Mouse (Mus musculus) lung, embryonic 14.5 days (tissue): ENCODE measurements around the gene Vps16. TPM values are rescaled to one million over a fixed set of nuclear protein-coding genes. Genes with fewer than 3 reads are reported as not detected.

Source experiments
- ATAC-seq: fragments of 200-750 bp; cut with Nextera tagmentation; 2 replicates; pipeline ENCODE4 v1.8.0; 2017; ENCODE audit warnings: mild to moderate bottlenecking, moderate TSS enrichment, moderate library complexity; ENCODE audit not compliant: insufficient read depth
- DNase-seq: peaks from one replicate; pipeline ENCODE4 v3.0.0-alpha.2; 2015
- H3K27ac ChIP-seq: fragments of 300-500 bp; sonication (generic); 2 replicates; pipeline ENCODE4 v1.5.1; 2014; ENCODE audit warnings: low read depth, mild to moderate bottlenecking, moderate library complexity
- H3K27me3 ChIP-seq: fragments of 300-500 bp; sonication (generic); 2 replicates; pipeline ENCODE4 v1.6.1; 2014; ENCODE audit warnings: low read length, control low read depth; ENCODE audit not compliant: insufficient read depth
- H3K36me3 ChIP-seq: fragments of 300-500 bp; sonication (generic); 2 replicates; pipeline ENCODE4 v1.6.1; 2014; ENCODE audit warnings: control low read depth; ENCODE audit not compliant: insufficient read depth
- H3K4me1 ChIP-seq: fragments of 300-500 bp; sonication (generic); 2 replicates; pipeline ENCODE4 v1.6.1; 2014; ENCODE audit warnings: antibody characterized with exemption, control low read depth; ENCODE audit not compliant: insufficient read depth
- H3K4me2 ChIP-seq: fragments of 300-500 bp; sonication (generic); 2 replicates; pipeline ENCODE4 v1.6.1; 2014; ENCODE audit warnings: mild to moderate bottlenecking
- H3K4me3 ChIP-seq: fragments of 300-500 bp; sonication (generic); 2 replicates; pipeline ENCODE4 v1.5.1; 2014; ENCODE audit warnings: low read depth, low read length
- H3K9ac ChIP-seq: fragments of 300-500 bp; sonication (generic); 2 replicates; pipeline ENCODE4 v1.6.1; 2014
- H3K9me3 ChIP-seq: fragments of 300-500 bp; sonication (generic); 2 replicates; pipeline ENCODE4 v1.6.1; 2016; ENCODE audit warnings: low read depth, low read length, control low read depth
- CTCF ChIP-seq: IDR thresholded peaks from 2 replicates; pipeline ENCODE4 v1.5.1; 2016; ENCODE audit warnings: antibody characterized with exemption, low read depth
- WGBS: fragments of 180-500 bp; shearing (Covaris S2); extraction: QIAGEN DNeasy Blood & Tissue Kit; methylation state at CpG from one replicate; pipeline ENCODE4 v1.1.7; 2014; 5-methylcytosine and 5-hydroxymethylcytosine counted together
- polyA plus RNA-seq: library from polyadenylated mRNA; unstranded; fragments of >200 nt; fragmentation: Nextera tagmentation; extraction: Ambion mirVana; gene quantifications from 2 replicates; pipeline ENCODE4 v1.2.1, GENCODE M21; 2014

Vps16 gene
- polyA plus RNA-seq, 1 experiment from 2014 or later, result 63.3 TPM

DNA sequence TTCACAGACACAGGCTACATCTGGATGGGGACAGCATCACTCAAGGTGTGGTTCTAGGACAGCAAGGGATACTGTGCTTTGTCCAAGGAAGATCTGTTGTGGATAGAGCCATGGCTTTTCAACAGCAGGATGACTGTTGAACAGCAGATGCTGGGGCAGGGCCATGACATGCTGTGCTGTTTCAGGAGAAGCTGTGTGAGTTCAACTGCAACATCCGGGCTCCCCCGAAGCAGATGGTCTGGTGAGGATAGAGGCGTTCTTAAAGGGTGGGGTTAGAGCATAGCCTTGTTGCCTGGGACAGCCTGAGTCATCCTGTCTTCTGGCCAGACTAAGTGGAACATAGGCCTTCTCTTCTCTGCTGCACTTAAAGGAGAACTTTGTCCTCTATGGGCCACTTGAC is 14.7 kb downstream of the Vps16 start:
- DNase-seq (no peak), ATAC-seq (no peak)
- TF ChIP-seq CTCF, result no peak
- H3K4me1 ChIP-seq, result no peaks in the 10 kb centered on the region
- no peaks in the 10 kb centered on the region for H3K27me3 ChIP-seq
- 86% methylated on average over 3 of the region's 3 CpGs for WGBS
- H3K4me3 ChIP-seq, result no peak overlapping the region
- H3K4me2 ChIP-seq, result no peak overlapping the region
- H3K27ac ChIP-seq, result no peak overlapping the region
- H3K36me3 ChIP-seq, result peaks cover 63% of the 10 kb centered on the region
- H3K9ac ChIP-seq, result no peak overlapping the region
- no peaks in the 10 kb centered on the region for H3K9me3 ChIP-seq

GRCm38 (mm10) chr2:130439840-130440480 is 15.8 kb downstream of the Vps16 start:
- 86% methylated on average over 4 of the region's 4 CpGs for WGBS
- Histone ChIP-seq H3K27me3 (no peaks in the 10 kb centered on the region), H3K27ac (no peak overlapping the region), H3K36me3 (peaks cover 69% of the 10 kb centered on the region), H3K9me3 (no peaks in the 10 kb centered on the region), H3K9ac (no peak overlapping the region), H3K4me3 (no peak overlapping the region), H3K4me1 (no peaks in the 10 kb centered on the region), H3K4me2 (no peak overlapping the region)
- TF ChIP-seq CTCF, result no peak
- no peak for DNase-seq
- no peak for ATAC-seq

- DNase-seq, result no peak
- H3K4me2 ChIP-seq, result no peak overlapping the region
- H3K36me3 ChIP-seq, result peaks cover 69% of the 10 kb centered on the region
- H3K9me3 ChIP-seq, result no peaks in the 10 kb centered on the region
- no peak for TF ChIP-seq CTCF
- 84% methylated on average over 10 of the region's 10 CpGs for WGBS
- no peaks in the 10 kb centered on the region for H3K27me3 ChIP-seq
- H3K4me1 ChIP-seq, result no peaks in the 10 kb centered on the region
- no peak overlapping the region for H3K9ac ChIP-seq
- H3K27ac ChIP-seq, result no peak overlapping the region
- no peak overlapping the region for H3K4me3 ChIP-seq
- ATAC-seq, result no peak
Observed at GRCm38 (mm10) chr2:130442162-130442561, 18.0 kb downstream of the Vps16 start.

GRCm38 (mm10) chr2:130448449-130448848 is 24.3 kb downstream of the Vps16 start:
- no peaks in the 10 kb centered on the region for H3K9me3 ChIP-seq
- no peaks in the 10 kb centered on the region for H3K27me3 ChIP-seq
- no peak overlapping the region for H3K9ac ChIP-seq
- TF ChIP-seq CTCF, result no peak
- no peak overlapping the region for H3K4me2 ChIP-seq
- ATAC-seq (no peak), DNase-seq (no peak)
- no peak overlapping the region for H3K4me3 ChIP-seq
- H3K36me3 ChIP-seq, result peaks cover 12% of the 10 kb centered on the region
- H3K4me1 ChIP-seq, result peaks cover 4% of the 10 kb centered on the region; the same call in 1 of the 2 replicates
- no peak overlapping the region for H3K27ac ChIP-seq

- H3K9ac ChIP-seq, result peak overlapping the region; percentile 77
- peak; percentile 8; the same call in 1 of the 2 replicates for ATAC-seq
- H3K36me3 ChIP-seq, result peaks cover 4% of the 10 kb centered on the region
- H3K9me3 ChIP-seq, result no peaks in the 10 kb centered on the region
- H3K27ac ChIP-seq, result no peak overlapping the region
- H3K4me1 ChIP-seq, result peaks cover 4% of the 10 kb centered on the region; the same call in 1 of the 2 replicates
- peak overlapping the region; percentile 82 for H3K4me3 ChIP-seq
- no peak for TF ChIP-seq CTCF
- peak overlapping the region; percentile 79 for H3K4me2 ChIP-seq
- DNase-seq, result peak; percentile 11
- no peaks in the 10 kb centered on the region for H3K27me3 ChIP-seq
- WGBS, result 9% methylated on average over 17 of the region's 17 CpGs
Observed at GRCm38 (mm10) chr2:130449021-130449793, 25.1 kb downstream of the Vps16 start.

DNA sequence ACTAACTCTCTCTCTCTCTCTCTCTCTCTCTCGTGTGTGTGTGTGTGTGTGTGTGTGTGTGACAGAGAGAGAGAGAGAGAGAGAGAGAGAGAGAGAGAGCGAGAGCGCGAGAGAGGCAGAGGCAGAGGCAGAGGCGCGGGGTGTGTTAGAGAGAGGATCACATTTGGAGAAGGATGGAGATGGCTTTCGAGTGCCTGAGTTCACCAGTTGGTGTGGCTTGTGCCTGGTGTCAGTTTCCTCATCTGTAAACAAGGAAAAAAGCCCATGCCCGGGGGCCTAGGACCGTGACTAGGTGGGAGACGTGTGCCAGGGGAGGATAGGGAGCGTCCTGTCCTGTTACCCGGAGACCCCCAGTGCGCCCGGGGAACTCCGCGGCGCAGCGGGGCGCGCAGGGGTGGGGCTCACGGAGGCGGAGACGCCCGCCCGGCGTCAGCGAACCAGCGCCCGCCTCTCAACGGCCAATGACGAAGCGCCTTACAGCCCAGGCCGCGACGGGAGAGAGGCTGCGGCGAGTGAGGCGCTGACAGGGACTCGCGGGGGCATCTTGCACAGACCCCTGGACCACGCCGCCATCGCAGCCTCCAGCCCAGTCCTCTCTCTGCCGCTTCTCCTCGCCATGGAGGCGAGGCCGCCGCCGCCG is 25.8 kb downstream of the Vps16 start, which contains the start of gene Ptpra:
Gene Ptpra, plus strand, starts transcription at position 485 of the 640 bp plus-strand sequence.
- Histone ChIP-seq H3K36me3 (no peaks in the 10 kb centered on the region), H3K4me3 (peak within 1 kb of the TSS; percentile 82), H3K9ac (peak within 1 kb of the TSS; percentile 77), H3K27ac (peak within 1 kb of the TSS; percentile 67; the same call in 1 of the 2 replicates), H3K4me1 (peaks cover 4% of the 10 kb centered on the region; the same call in 1 of the 2 replicates), H3K4me2 (peak within 1 kb of the TSS; percentile 79), H3K9me3 (no peaks in the 10 kb centered on the region), H3K27me3 (no peaks in the 10 kb centered on the region)
- TF ChIP-seq CTCF, result no peak
- DNase-seq (peak; percentile 94), ATAC-seq (peak; percentile 98)
- under 1% methylated on average over 41 of the region's 50 CpGs for WGBS

- ATAC-seq (peak; percentile 85), DNase-seq (peak; percentile 73)
- Histone ChIP-seq H3K4me2 (peak overlapping the region; percentile 79), H3K27me3 (no peaks in the 10 kb centered on the region), H3K9ac (peak overlapping the region; percentile 77), H3K36me3 (no peaks in the 10 kb centered on the region), H3K9me3 (no peaks in the 10 kb centered on the region), H3K4me1 (peaks cover 4% of the 10 kb centered on the region; the same call in 1 of the 2 replicates), H3K27ac (peak overlapping the region; percentile 67; the same call in 1 of the 2 replicates), H3K4me3 (peak overlapping the region; percentile 82)
- TF ChIP-seq CTCF, result no peak
- under 1% methylated on average over 43 of the region's 47 CpGs for WGBS
Observed at GRCm38 (mm10) chr2:130450434-130450796, 26.3 kb downstream of the Vps16 start.
